Mouse (Mus musculus) heart, embryonic 12.5 days (tissue): ENCODE data around the gene Crybb2. TPM values are rescaled to one million over a fixed set of nuclear protein-coding genes. Genes with fewer than 3 reads are reported as not detected.

Experiments
- ATAC-seq: fragments of 200-750 bp; cut with Nextera tagmentation; 2 replicates; pipeline ENCODE4 v1.8.0; 2017; ENCODE audit warnings: moderate TSS enrichment, moderate library complexity; ENCODE audit not compliant: insufficient number of reproducible peaks, low FRiP score
- H3K27ac ChIP-seq: fragments of 300-500 bp; sonication (generic); 2 replicates; pipeline ENCODE4 v1.5.1; 2016; ENCODE audit warnings: mild to moderate bottlenecking, moderate library complexity; ENCODE audit not compliant: poor library complexity, severe bottlenecking
- H3K27me3 ChIP-seq: fragments of 300-500 bp; sonication (generic); replicated peaks from 2 replicates; pipeline ENCODE4 v1.6.1; 2016; ENCODE audit warnings: mild to moderate bottlenecking, moderate library complexity
- H3K36me3 ChIP-seq: fragments of 300-500 bp; sonication (generic); 2 replicates; pipeline ENCODE4 v1.6.1; 2016; ENCODE audit warnings: mild to moderate bottlenecking, moderate library complexity
- H3K4me1 ChIP-seq: fragments of 300-500 bp; sonication (generic); replicated peaks from 2 replicates; pipeline ENCODE4 v1.6.1; 2016; ENCODE audit warnings: mild to moderate bottlenecking
- H3K4me2 ChIP-seq: fragments of 300-500 bp; sonication (generic); 2 replicates; pipeline ENCODE4 v1.6.1; 2016; ENCODE audit warnings: mild to moderate bottlenecking, moderate library complexity
- H3K4me3 ChIP-seq: fragments of 300-500 bp; sonication (generic); 2 replicates; pipeline ENCODE4 v1.5.1; 2016; ENCODE audit warnings: mild to moderate bottlenecking
- H3K9ac ChIP-seq: fragments of 300-500 bp; sonication (generic); 2 replicates; pipeline ENCODE4 v1.6.1; 2016; ENCODE audit warnings: mild to moderate bottlenecking, moderate library complexity
- H3K9me3 ChIP-seq: fragments of 300-500 bp; sonication (generic); replicated peaks from 2 replicates; pipeline ENCODE4 v1.6.1; 2016; ENCODE audit warnings: mild to moderate bottlenecking, moderate library complexity
- WGBS: fragments of 180-500 bp; shearing (Covaris S2); methylation state at CpG from one replicate; pipeline ENCODE4 v1.1.7; 2016; 5-methylcytosine and 5-hydroxymethylcytosine counted together
- polyA plus RNA-seq: library from polyadenylated mRNA; unstranded; fragments of >200 nt; fragmentation: Nextera tagmentation; extraction: Ambion mirVana; gene quantifications from 2 replicates; pipeline ENCODE4 v1.2.1, GENCODE M21; 2016

Crybb2 gene
- polyA plus RNA-seq, 1 experiment from 2014 or later, result not detected

- ATAC-seq, result no peak
- peaks cover 11% of the 10 kb centered on the region for H3K4me1 ChIP-seq
- H3K27ac ChIP-seq, result no peak overlapping the region
- no peak overlapping the region for H3K4me3 ChIP-seq
- no peaks in the 10 kb centered on the region for H3K27me3 ChIP-seq
- no peak overlapping the region for H3K9ac ChIP-seq
- H3K9me3 ChIP-seq, result no peaks in the 10 kb centered on the region
- no peak overlapping the region for H3K4me2 ChIP-seq
- H3K36me3 ChIP-seq, result peaks cover 84% of the 10 kb centered on the region
- 89% methylated on average over 11 of the region's 11 CpGs for WGBS
Observed at GRCm38 (mm10) chr5:113090750-113091149, 20.8 kb upstream of the Crybb2 start.

DNA sequence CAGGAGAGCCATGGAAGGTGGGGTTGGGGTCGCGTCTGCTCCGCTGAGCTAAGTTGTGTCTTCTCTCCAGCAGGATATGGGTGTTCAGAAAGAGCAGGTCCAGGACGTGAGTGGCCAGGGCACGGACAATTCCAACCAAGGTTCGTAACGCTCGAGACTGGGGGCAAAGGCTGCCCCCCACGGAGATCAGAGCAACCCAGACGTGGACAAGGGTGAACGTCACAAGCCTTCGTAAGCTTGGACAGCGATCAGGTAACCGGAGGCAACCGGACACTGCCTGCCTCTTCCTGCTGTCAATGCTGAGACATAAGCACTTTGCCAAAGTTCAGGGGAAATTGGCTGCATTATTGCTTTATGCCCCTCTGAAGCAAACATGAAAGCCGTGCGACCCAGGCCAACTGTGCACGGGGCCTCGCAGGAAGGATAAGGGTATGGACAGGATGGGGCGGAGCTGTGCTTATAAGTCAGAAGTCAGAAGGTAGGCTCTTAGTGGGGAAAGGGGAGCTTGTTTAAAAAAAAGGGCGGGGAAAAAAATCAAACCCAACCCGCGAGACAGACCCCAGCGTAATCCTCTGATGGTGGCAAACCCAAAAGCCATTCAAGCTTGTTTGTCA, 20.3 kb upstream of the Crybb2 start:
- H3K4me3 ChIP-seq, result no peak overlapping the region
- no peaks in the 10 kb centered on the region for H3K27me3 ChIP-seq
- no peak overlapping the region for H3K9ac ChIP-seq
- ATAC-seq, result no peak
- peaks cover 84% of the 10 kb centered on the region for H3K36me3 ChIP-seq
- H3K9me3 ChIP-seq, result no peaks in the 10 kb centered on the region
- H3K4me1 ChIP-seq, result peaks cover 11% of the 10 kb centered on the region
- no peak overlapping the region for H3K4me2 ChIP-seq
- H3K27ac ChIP-seq, result no peak overlapping the region
- WGBS, result 91% methylated on average over 24 of the region's 24 CpGs

GRCm38 (mm10) chr5:113087465-113087864, 17.5 kb upstream of the Crybb2 start:
- H3K27me3 ChIP-seq, result no peaks in the 10 kb centered on the region
- H3K9me3 ChIP-seq, result no peaks in the 10 kb centered on the region
- WGBS, result 77% methylated on average over 1 of the region's 2 CpGs
- no peak overlapping the region for H3K4me3 ChIP-seq
- H3K9ac ChIP-seq, result no peak overlapping the region
- peaks cover 60% of the 10 kb centered on the region for H3K36me3 ChIP-seq
- H3K4me2 ChIP-seq, result no peak overlapping the region
- no peak overlapping the region for H3K27ac ChIP-seq
- peaks cover 15% of the 10 kb centered on the region for H3K4me1 ChIP-seq
- no peak for ATAC-seq

DNA sequence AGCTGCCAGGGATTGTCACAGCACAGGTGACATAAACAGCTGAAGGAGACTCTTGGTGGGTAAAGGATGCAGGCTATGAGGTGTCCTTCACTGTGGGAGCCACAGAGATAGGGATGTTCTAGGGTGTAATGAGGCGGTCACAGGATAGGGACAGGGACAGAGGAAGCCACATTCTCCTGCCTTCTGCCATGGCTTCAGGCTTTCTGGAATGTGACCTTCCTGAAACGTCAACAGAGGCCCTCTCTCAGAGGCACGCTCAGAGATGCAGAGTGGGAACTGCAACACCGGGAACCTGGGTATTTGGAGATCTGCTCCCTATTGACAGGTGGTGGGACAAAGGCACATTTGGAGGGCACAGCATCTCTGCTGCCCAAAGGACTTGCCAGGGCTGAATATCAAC, 17.1 kb upstream of the Crybb2 start:
- H3K9ac ChIP-seq, result no peak overlapping the region
- H3K9me3 ChIP-seq, result no peaks in the 10 kb centered on the region
- H3K4me3 ChIP-seq, result no peak overlapping the region
- ATAC-seq, result no peak
- WGBS, result 44% methylated on average over 4 of the region's 4 CpGs
- no peak overlapping the region for H3K27ac ChIP-seq
- H3K36me3 ChIP-seq, result peaks cover 55% of the 10 kb centered on the region
- H3K27me3 ChIP-seq, result no peaks in the 10 kb centered on the region
- H3K4me2 ChIP-seq, result no peak overlapping the region
- peaks cover 18% of the 10 kb centered on the region for H3K4me1 ChIP-seq

DNA sequence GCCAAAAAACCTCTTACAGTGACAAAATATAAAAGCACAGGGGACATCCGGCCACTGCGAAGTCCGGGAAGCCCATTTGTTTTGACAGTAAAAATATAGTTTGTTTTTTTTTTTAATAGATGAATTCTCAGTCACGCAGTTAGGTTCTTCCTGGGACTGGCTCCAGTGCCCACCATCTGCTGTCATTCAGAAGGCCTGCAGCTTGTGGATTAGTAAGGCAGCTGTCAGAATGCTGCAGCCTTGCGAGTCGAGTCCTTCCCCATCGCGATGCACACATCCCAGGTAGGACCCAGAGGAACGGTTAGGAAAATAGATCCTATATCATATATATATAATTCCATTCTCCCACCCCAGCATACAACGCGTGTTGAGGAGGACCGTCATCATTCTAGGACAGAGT, 16.5 kb upstream of the Crybb2 start:
- Histone ChIP-seq H3K4me2 (no peak overlapping the region), H3K9ac (no peak overlapping the region), H3K27me3 (no peaks in the 10 kb centered on the region), H3K36me3 (peaks cover 50% of the 10 kb centered on the region), H3K9me3 (no peaks in the 10 kb centered on the region), H3K27ac (no peak overlapping the region), H3K4me1 (peaks cover 19% of the 10 kb centered on the region), H3K4me3 (no peak overlapping the region)
- no peak for ATAC-seq
- WGBS, result 82% methylated on average over 12 of the region's 12 CpGs

- H3K36me3 ChIP-seq, result peaks cover 45% of the 10 kb centered on the region
- H3K4me2 ChIP-seq, result no peak overlapping the region
- no peaks in the 10 kb centered on the region for H3K27me3 ChIP-seq
- H3K9me3 ChIP-seq, result no peaks in the 10 kb centered on the region
- peaks cover 19% of the 10 kb centered on the region for H3K4me1 ChIP-seq
- H3K27ac ChIP-seq, result no peak overlapping the region
- no peak overlapping the region for H3K9ac ChIP-seq
- ATAC-seq, result no peak
- WGBS, result 66% methylated on average over 2 of the region's 2 CpGs
- H3K4me3 ChIP-seq, result no peak overlapping the region
Observed at GRCm38 (mm10) chr5:113085931-113086330, 16.0 kb upstream of the Crybb2 start.

- no peaks in the 10 kb centered on the region for H3K27me3 ChIP-seq
- no peaks in the 10 kb centered on the region for H3K9me3 ChIP-seq
- no peak overlapping the region for H3K4me2 ChIP-seq
- H3K4me1 ChIP-seq, result peaks cover 25% of the 10 kb centered on the region
- H3K27ac ChIP-seq, result no peak overlapping the region
- H3K4me3 ChIP-seq, result no peak overlapping the region
- no peak overlapping the region for H3K9ac ChIP-seq
- WGBS, result 83% methylated on average over 2 of the region's 2 CpGs
- peaks cover 29% of the 10 kb centered on the region for H3K36me3 ChIP-seq
- ATAC-seq, result no peak
Observed at GRCm38 (mm10) chr5:113084309-113084708, 14.4 kb upstream of the Crybb2 start.

DNA sequence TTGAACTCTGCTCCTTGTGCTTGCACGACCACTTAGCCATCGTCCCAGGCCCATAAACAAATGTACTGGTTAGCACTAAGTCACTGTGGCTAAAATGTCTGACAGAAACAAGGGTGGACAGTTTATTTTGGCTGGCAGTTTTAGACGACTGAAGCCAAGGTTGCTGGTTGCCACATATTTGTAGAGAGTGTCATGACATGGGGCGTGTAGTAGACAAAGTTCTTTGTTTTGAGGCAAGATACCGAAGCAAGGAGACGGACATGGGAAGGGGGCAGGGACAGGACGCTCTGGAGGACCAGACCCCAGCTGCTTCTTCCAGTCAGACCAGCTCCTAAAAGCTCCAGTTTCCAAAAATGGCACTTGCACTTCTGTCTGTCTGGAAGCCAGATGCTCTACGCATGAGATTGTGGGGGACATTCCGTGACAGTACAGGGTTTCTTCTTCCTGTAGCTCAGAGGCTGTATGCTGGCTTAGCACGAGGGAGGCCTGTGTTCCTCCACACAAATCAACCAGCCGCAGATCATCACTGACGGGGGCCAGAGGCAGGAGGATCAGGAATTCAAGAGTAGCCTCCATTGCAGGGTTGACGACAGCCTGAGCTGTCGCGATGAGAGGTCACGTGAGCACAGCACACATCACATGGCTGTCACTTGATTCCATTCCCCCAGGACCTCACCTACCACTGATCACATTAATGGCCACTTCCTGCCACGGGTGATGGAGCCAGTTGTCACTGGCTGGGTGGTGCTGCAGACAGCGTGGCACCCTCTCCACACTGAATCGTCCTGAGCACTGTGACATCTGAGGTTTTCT, 12.6 kb upstream of the Crybb2 start:
- WGBS, result 37% methylated on average over 19 of the region's 19 CpGs
- peaks cover 12% of the 10 kb centered on the region for H3K36me3 ChIP-seq
- H3K27ac ChIP-seq, result 0 out of 2 replicates have a peak overlapping the region, but pooled peaks have one; percentile 8
- H3K4me3 ChIP-seq, result no peak overlapping the region
- H3K27me3 ChIP-seq, result peaks cover 10% of the 10 kb centered on the region; the same call in 1 of the 2 replicates
- H3K9me3 ChIP-seq, result no peaks in the 10 kb centered on the region
- no peak overlapping the region for H3K9ac ChIP-seq
- 0 out of 2 replicates have a peak, but pooled peaks have one; percentile 26 for ATAC-seq
- peaks cover 25% of the 10 kb centered on the region for H3K4me1 ChIP-seq
- peak overlapping the region; percentile 53 for H3K4me2 ChIP-seq

DNA sequence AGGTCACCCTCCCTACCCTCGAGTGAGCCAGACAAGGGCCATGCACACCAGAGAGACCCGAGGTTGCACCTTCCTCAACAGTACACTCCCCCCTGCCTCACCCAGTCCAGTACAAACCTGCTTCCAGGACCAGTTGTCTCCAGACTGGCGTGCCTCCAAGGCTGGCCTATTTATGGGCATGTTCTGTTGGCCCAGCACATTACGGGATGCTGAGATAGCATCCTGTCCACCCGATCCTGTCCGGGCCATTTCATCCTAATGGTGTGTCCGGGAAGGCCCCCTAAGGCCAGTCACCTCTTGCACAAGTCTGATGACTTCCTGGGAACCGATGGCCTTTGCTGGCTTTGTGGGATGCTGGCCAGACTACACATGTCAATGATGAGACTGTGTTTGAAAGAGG, 11.5 kb upstream of the Crybb2 start, which contains the start of gene Crybb3:
Gene Crybb3, minus strand, starts transcription at position 146 of the 400 bp plus-strand sequence.
- H3K9ac ChIP-seq, result 0 out of 2 replicates have a peak within 1 kb of the TSS, but pooled peaks have one; percentile 6
- peaks cover 9% of the 10 kb centered on the region for H3K36me3 ChIP-seq
- 0 out of 2 replicates have a peak within 1 kb of the TSS, but pooled peaks have one; percentile 8 for H3K27ac ChIP-seq
- no peak within 1 kb of the TSS for H3K4me3 ChIP-seq
- no peak; the same call in 1 of the 2 replicates for ATAC-seq
- WGBS, result 67% methylated on average over 8 of the region's 8 CpGs
- H3K27me3 ChIP-seq, result peaks cover 15% of the 10 kb centered on the region; the same call in 1 of the 2 replicates
- H3K4me1 ChIP-seq, result peaks cover 22% of the 10 kb centered on the region
- peak within 1 kb of the TSS; percentile 53; the same call in 1 of the 2 replicates for H3K4me2 ChIP-seq
- H3K9me3 ChIP-seq, result no peaks in the 10 kb centered on the region

DNA sequence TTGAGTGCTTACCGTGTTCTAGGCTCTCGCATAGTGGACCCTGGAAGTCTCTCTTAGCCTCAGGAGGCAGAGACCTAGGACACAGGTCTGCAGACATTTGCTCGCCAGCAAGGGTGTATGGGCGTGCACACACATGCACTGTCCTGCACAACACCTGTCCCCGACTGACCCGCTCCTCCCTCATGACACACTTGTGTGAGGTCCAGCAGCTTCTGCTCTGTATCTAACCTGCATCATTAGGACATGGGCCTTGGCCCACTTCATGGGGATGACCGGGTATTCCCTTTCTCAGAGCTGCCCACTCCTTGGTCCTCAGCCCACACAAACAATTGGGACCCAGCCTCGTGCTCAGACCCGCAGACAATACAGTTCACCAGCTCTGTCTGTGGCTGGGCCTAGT, 11.1 kb upstream of the Crybb2 start:
- no peak overlapping the region for H3K4me2 ChIP-seq
- peaks cover 17% of the 10 kb centered on the region for H3K27me3 ChIP-seq
- peaks cover 9% of the 10 kb centered on the region for H3K36me3 ChIP-seq
- no peak overlapping the region for H3K4me3 ChIP-seq
- ATAC-seq, result no peak
- 85% methylated on average over 9 of the region's 9 CpGs for WGBS
- H3K9me3 ChIP-seq, result no peaks in the 10 kb centered on the region
- peaks cover 22% of the 10 kb centered on the region for H3K4me1 ChIP-seq
- H3K27ac ChIP-seq, result no peak overlapping the region
- no peak overlapping the region for H3K9ac ChIP-seq

DNA sequence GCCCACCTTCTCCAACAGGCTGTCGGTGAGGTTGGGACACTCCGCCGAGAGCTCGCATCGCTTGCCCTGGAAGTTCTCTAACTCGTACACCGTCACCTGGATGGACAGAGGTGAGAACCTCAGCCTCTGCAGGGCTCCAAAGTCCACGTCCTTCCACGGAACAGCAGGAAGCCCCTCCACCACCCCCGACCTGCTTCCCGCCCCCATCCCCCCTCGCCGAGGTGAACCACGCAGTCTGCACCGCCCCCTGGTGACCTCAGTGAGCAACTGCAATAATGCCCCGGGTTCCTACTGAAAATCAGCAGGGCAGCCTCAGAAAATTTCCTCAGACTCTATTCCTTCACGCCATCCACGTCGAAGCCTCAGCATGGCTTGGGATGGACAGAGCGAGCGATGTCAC, 9.9 kb upstream of the Crybb2 start:
- no peak for ATAC-seq
- 23% methylated on average over 21 of the region's 21 CpGs for WGBS
- Histone ChIP-seq H3K9me3 (no peaks in the 10 kb centered on the region), H3K4me2 (peak overlapping the region; percentile 52), H3K4me3 (no peak overlapping the region), H3K9ac (peak overlapping the region; percentile 6; the same call in 1 of the 2 replicates), H3K4me1 (peaks cover 22% of the 10 kb centered on the region), H3K27me3 (peaks cover 25% of the 10 kb centered on the region), H3K36me3 (no peaks in the 10 kb centered on the region; the same call in 1 of the 2 replicates), H3K27ac (no peak overlapping the region)
